Mouse (Mus musculus): Measurements from ENCODE around the gene Tatdn3.

The Tatdn3 gene

GRCm38 (mm10) chr1:191075199-191075883 lies 12.6 kb upstream of the Tatdn3 start:
- peak; percentile 78 for DNase-seq (ENCODE audit: low read depth)

DNA sequence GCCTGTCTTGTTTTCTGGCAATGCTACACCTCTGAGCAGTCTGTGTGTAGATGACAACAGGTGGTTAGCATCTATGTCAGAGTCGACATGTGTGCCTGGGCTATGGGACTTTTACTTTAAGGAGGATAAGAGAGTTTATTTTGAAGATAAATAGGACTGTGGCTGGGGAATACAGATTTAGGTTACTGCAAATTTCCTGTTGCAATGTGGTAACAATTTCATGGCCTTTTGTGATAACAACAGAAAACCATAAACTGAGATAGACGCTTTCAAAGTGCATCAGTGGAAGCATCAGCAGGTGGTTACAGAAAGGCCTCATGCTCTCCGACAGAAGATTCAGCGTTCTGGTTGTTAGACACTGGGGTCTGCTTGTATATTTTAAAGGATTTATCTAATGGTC lies 10.8 kb upstream of the Tatdn3 start:
- no peak for DNase-seq (ENCODE audit: low read depth)

- no peak for DNase-seq (ENCODE audit: low read depth)
Measured at GRCm38 (mm10) chr1:191073001-191073400, 10.3 kb upstream of the Tatdn3 start.

GRCm38 (mm10) chr1:191072329-191072913 lies 9.7 kb upstream of the Tatdn3 start:
- no peak for DNase-seq (ENCODE audit: low read depth)

GRCm38 (mm10) chr1:191071613-191072012 lies 8.9 kb upstream of the Tatdn3 start:
- DNase-seq (ENCODE audit: low read depth) = no peak

DNA sequence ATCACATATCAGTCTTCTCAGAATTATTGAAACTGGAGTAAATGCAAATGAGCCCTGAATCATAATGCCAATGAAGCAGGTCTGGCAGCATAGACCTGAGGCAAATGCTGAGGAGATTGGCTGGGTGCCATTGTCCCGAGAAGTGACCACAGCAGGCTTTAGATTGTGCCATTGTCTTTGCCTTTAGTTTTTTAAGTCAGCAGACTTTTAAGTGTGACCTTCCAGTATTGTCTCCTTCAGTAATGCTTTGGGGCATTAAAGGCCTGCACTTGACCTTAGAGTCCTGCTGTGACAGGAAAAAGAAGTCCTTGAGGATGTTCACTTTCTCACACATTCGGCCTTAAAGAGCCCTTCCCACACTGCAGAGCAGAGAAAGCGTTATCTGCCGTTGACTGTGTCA lies 7.5 kb upstream of the Tatdn3 start:
- DNase-seq (ENCODE audit: low read depth) = no peak

- no peak for DNase-seq (ENCODE audit: low read depth)
Measured at GRCm38 (mm10) chr1:191068377-191068776, 5.6 kb upstream of the Tatdn3 start.

GRCm38 (mm10) chr1:191065188-191065587 lies 2.5 kb upstream of the Tatdn3 start:
- DNase-seq (ENCODE audit: low read depth) = no peak

DNA sequence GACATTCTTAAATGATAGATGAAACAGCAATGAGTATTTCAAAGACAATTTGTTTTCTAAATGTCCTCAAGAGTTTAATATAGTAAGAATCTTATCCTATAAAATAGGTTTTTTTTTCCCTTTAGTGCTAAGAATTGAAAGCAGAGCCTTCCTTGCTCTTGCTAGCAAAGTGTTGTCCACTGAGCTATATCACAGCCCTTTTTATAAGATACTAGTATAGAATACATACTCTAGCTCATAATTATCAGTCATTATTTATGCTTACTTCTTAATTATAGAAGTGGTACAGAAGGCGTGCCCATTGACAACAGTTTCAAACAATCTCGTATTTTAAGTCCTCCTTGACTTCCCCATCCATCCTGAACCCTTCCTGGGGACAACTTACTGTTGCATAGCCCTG lies 1.8 kb upstream of the Tatdn3 start:
- DNase-seq (ENCODE audit: low read depth) = no peak

GRCm38 (mm10) chr1:191063700-191064099 lies 968 bp upstream of the Tatdn3 start:
- no peak for DNase-seq (ENCODE audit: low read depth)

DNA sequence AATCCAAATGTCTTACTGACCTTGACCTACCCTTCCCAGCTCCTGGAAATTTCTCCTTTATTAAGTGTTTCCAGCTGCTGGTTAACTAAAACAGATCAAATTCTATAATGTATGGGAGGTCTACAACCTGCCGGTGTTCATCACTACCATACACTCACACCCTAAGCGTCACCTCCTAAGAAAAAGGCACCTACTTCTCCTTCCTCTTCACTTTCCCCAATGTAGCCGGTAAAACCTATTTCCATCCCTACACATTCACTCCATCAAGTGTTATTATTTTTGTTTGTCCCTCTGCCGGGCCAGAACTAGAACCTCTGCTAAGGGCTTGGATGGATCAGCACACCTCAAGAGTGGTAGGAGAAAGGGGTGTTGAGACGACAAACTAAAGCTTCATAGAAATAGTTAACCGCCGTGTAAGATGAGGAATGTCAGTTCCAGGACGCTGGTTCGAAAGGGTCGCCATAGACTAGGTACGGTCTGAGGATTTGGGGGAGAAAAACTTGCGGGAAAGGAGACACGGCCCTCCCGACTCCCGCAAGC lies 421 bp downstream of the Tatdn3 start:
- DNase-seq (ENCODE audit: low read depth) = no peak

- DNase-seq (ENCODE audit: low read depth) = no peak
Measured at GRCm38 (mm10) chr1:191057461-191057860, 5.3 kb downstream of the Tatdn3 start.

GRCm38 (mm10) chr1:191055533-191055873 lies 7.2 kb downstream of the Tatdn3 start:
- DNase-seq (ENCODE audit: low read depth) = no peak

GRCm38 (mm10) chr1:191054870-191055532 lies 7.7 kb downstream of the Tatdn3 start:
- DNase-seq (ENCODE audit: low read depth) = no peak

- no peak for DNase-seq (ENCODE audit: low read depth)
Measured at GRCm38 (mm10) chr1:191053555-191053954, 9.2 kb downstream of the Tatdn3 start.

GRCm38 (mm10) chr1:191046231-191046824 lies 16.4 kb downstream of the Tatdn3 start:
- DNase-seq (ENCODE audit: low read depth) = no peak

DNA sequence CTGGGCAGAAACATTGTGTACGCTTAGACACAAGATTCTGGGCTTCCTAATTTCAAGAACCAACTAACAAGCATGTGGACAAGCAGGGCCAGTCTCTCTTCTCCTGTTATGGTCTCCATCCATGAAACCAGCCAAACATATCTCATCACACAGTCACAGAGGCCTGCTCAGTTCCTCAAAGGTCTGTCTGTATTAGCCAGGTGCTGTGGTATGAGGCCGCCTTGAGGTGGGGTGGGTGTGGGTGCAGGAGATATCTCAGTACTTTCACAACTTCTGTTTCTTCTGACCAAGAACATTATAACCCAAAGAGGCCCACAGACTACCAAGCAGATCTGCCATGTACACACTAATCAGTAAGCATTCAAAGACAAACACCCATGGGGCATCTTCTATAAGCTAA lies 17.5 kb downstream of the Tatdn3 start:
- no peak for DNase-seq (ENCODE audit: low read depth)

DNA sequence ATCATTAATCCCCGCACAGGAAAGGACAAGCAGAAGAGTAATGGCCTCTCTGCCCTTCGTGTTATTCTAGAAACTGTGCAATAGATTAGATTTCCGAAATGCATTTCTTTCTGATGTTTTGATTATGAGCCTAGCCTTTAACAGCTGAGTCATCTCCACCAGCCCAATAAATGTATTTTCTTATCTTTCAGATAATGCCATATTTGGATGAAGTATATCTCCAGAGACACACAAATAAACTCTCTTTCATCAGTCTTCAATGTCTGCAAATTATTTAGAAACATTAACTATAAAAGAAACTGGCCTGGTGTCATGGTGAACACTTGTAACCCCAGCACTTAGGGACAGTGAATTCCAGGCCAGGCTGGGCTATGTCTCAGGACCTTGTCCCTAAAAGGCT lies 20.0 kb downstream of the Tatdn3 start:
- DNase-seq (ENCODE audit: low read depth) = no peak

DNA sequence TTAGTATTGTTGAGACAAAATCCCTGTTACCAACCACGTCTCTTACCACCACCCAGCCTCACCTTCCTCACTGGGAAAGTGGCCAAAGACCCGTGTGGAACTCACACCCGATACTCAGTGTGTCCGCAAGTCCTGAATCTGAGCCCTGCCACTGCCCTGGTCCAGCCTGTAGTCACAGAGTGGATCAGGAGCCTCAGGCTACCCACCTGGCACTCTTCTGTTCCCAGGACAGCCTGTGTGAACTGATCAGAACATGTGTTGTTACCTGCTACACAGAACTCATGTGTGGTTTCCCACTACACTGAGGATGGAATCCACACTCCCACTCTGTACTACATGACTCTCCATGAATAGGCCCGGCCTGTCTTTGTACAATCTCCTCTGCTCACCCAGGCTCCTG lies 20.6 kb downstream of the Tatdn3 start:
- no peak for DNase-seq (ENCODE audit: low read depth)

GRCm38 (mm10) chr1:191041352-191041751 lies 21.4 kb downstream of the Tatdn3 start:
- no peak for DNase-seq (ENCODE audit: low read depth)

DNA sequence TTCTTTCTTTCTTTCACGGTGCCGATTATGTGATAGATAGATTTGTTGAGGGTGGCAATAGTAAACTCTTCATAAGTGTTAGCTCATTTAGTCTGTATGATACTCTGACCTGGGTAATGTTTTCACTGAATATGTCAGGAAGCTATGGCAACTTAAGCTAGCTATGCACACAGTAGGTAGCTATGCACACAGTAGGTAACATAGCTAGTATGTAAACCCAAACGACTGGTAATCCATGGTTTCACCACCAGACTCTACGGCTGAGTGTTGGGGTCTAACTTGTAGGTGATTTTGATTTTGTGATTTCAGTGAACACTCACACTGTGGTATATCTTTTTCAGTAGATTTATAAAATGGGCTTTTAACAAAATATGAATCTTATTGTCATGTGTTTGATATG lies 24.7 kb downstream of the Tatdn3 start:
- no peak for DNase-seq (ENCODE audit: low read depth)

- no peak for DNase-seq (ENCODE audit: low read depth)
Measured at GRCm38 (mm10) chr1:191036554-191037334, 26.0 kb downstream of the Tatdn3 start, which contains the start of gene Spata45. TSS of gene Spata45 (plus strand) at chr1:191036639.
